Mouse (Mus musculus) gastrocnemius, adult 18-20 months (tissue): ENCODE measurements around the gene Grin1. TPM values are rescaled to one million over a fixed set of nuclear protein-coding genes. Genes with fewer than 3 reads are reported as not detected.

Experiments
- DNase-seq: peaks from one replicate; pipeline ENCODE4 v3.0.0; 2021; ENCODE audit warnings: low spot score
- total RNA-seq, 2 experiments: library from RNA; stranded (reverse); gene quantifications; 2 replicates each; pipeline ENCODE4 v1.2.3; 2021

The Grin1 gene
- total RNA-seq, 2 experiments from 2014 or later: not detected

DNA sequence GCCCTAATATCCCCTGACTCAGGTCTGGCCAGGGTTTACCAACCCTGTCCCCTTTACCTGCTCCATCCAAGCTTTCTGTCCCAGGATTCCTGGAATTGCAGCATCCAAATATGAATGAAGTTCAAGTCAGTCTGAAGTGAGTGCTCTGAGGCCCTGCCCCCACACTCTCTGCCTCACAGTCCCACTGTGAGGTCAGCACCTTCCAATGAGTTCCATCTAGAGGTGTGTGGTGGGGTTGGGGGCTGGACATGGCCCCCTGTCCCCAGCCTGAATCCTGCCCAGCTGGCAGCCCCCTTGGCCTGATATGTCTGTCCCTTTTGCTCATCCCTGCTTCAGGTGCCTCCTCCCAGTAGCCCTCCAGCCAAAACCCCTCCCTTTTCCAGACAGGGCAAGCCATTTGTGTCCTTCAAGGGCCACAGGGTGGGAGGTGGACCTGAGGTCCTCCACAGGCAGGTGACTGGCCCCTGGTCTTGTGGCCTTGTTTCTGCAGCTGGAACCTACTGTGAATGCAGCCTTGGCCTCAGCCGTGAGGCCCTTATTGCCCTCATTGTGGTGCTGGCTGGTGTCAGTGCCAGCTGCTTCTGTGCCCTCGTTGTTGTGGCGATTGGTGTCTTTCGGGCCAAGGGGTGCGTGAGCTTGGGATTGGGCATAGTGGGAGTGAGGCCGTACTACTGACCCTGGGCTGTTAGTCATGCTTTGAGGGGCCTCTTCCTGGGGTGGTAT is 30.9 kb downstream of the Grin1 start, which contains the start of gene Tmem210:
Gene Tmem210 (plus strand): TSS at position 219 of the 723 bp plus-strand sequence.
- no peak for DNase-seq

DNA sequence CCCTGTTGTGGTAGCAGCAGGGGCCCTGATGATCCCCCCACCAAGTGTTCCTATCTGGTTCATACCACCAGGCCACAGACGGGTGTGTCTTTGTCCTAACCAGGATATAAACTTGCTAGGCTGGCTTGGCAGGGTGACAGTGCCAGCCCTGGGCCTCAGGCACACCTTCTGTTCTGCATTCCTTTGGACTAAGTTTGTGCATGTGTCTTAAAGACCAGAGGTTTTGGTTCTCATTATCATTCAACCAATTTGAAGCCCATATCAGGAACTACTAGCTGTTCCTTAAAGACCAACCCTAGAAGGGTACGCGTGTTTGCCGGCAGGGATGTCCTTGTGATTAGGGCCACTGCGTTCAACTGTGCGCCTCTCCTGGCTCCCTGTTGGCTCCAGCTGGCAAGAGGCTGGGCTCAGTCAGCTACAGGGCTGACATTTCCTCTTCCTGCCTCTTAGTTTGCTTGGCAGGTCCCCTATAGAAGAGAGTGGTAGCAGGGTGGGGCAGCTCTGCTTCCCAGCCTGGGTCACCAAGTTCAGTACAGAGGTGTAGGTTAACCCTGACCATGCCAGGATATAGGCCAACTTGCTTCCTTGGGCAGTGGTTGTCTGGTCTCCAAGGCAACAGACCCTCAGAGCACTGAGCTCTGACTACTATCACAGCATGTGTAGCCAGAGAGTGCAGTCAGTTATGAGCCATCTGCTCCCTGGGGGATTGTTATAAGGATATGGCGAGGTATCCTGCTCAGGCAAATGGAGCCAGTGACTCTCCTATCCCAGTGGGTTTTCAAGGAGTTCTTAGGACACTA is 31.9 kb downstream of the Grin1 start:
- no peak for DNase-seq

DNA sequence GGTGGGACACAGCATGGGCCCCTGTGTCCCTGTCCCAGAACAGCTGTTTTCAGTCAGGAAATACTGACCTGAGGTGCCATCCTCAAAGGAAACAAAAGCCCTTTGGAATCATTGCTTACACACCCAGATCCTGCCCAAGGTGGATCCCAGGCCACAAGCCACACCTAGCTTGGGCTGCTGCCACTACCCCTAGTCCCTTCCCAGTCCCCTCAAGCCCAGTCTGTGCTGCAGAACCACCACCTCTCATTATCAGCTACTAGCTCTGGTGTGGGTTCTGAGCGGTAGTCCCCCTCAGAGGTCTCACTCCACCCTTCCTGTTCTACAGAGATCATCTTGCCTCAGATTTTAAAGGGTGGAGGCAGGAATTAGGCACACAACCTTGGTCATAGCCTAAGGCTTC is 32.7 kb downstream of the Grin1 start:
- DNase-seq: no peak

- DNase-seq: no peak
Observed at GRCm38 (mm10) chr2:25285551-25285950, 33.4 kb downstream of the Grin1 start.

GRCm38 (mm10) chr2:25278928-25279882 is 39.8 kb downstream of the Grin1 start:
- DNase-seq: peak; percentile 75

DNA sequence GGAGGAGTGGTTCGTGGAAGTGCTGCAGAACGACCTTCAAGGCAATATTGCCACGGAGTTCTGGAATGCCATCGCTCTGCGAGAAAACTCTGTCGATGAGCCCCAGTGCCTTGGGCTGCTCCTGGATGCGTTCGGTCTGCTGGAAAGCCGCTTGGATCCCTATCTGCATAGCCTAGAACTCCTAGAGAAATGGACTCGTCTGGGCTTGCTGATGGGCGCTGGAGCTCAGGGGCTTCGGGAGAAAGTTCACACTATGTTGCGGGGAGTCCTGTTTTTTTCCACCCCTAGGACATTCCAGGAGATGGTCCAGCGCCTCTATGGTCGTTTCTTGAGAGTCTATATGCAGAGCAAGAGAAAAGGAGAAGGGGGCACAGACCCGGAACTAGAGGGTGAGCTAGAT is 46.0 kb downstream of the Grin1 start:
- DNase-seq: no peak

GRCm38 (mm10) chr2:25272515-25272914 is 46.5 kb downstream of the Grin1 start:
- no peak for DNase-seq

DNA sequence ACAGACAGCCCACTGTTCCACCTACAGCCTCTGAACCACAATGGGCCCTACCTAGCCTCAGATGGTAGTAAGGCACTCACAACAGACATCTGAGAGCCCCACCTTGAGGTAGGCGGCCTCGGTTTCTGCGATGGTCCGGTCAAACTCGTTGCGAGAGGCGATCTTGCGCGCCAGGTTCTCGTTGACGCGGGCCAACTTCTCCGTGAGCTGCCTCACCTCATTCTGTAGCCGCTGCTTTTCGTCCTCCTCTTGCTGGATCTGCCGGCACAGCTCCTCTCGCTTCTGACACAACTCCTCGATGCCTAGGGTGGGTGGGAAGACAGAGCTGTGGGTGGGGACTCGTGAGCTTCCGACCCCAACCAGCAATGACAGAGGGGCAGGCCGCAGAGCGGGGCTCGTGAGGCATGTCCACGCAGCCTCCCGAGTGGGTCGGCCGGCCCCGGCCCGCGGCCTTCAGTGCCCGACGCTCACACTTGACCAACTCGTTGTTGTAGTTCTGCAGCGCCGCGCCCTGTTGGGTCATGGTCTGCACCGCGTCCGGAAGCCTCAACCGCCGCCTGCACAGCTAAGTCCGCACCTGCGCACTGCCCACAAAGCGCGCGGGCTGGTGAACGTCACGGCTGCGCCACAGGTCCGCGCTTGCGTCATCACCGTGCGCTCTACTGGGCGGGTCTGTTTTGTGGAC is 47.0 kb downstream of the Grin1 start, which contains the start of the genes Ssna1 and Anapc2:
Gene Ssna1 (minus strand): TSS at position 612 of the 685 bp plus-strand sequence.
Gene Anapc2 (plus strand): TSS at position 652 of the 685 bp plus-strand sequence.
- DNase-seq: peak; percentile 97

DNA sequence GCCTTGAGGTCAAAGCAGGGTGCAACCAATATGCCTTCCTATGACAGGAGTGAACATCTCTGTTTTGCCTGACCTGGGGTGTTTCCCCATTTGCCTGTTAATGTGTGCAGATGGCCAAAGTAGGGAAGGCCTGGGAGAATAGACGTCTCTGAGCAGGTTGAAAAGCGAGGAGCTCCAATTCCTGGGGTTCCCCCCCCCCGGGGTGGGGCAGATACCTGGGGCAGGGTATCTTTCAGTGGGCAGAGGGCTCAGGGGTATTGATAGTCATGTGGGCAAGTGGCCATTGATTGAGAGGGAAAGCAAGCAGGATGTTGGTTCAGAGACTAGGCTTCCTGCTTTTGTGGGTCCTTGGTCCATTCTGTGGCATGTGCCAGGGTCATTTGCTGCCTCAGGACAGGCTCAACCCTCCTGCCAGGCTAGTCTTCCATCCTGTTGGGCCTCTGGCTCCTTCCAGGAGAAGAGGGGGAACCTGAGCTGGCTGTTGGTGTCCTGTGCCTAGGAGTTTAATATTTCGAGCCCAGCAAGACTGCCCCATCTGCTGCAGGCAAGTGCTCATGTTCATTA is 51.2 kb downstream of the Grin1 start:
- no peak for DNase-seq

GRCm38 (mm10) chr2:25267241-25267640 is 51.7 kb downstream of the Grin1 start:
- no peak for DNase-seq

GRCm38 (mm10) chr2:25266720-25267119 is 52.3 kb downstream of the Grin1 start:
- DNase-seq: no peak

DNA sequence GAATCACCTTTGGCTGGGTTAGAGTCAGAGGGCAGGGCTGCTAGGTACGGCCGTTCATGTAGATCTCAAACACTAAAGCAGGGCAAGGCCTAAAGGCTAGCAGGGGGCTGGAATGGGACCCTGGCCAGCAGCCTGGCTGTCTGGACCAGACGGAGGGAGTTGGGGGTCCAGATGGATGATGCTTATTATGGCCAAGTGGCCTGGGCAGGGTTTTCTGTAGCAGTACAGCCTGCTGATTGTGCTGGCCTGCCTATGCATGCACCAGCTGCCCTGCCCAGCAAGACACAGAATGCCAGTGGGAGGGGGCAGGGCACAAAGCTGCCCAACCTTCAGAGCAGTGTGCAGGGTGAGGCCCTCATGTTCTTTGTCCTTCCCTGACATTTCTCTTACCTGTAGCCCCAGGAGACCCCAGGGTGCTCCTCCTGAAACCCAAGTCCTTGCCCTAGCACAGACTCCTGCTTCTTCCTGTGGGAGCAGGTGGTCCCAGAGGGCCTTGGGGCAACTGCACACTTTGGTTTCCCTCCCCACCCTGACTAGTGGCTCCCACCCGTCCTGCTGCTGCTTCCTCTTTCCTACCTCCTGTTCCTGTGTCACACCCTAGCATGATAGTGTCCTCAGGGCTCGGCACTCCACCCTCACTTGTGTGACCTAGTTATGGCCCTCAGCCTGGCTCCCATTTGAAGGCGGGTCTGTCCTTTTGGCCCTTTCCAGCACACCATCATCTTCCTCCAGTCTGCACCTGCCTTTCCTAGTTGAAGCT is 52.9 kb downstream of the Grin1 start:
- no peak for DNase-seq

DNA sequence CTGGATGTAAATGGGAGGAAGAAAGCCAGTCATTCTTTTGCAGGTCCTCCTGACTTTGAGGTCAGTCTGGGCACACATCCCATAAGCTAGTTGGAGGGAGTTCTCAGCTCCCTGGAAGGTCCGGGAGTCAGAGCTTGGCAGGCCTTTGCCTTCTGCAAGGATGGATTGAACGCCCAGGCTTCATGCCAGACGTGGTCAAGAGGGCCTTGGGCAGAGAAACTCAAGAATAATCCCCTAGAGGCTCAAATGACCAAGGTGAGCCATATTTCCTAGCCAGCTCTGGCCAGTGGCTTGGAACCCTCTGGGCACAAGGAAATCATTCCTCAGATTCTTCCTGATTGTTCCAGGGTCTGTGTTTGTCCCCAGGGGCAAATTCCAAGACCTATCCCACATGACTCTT is 54.1 kb downstream of the Grin1 start:
- no peak for DNase-seq

DNA sequence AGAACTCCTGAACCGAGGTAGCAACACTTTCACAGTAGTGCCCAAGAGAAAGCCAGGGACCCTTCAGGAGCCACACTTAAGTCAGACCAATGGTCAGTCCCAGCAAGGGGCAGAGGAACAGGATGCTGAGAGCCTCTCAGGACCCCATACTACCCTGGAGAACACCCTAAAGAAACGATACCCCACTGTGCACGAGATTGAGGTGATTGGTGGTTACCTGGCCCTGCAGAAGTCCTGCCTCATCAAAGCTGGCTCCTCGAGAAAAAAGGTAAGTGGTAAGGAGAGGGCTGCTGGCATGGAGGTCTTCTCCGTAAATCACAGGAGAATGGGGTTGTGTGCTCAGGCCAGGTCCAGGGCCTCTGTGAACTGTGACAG is 54.7 kb downstream of the Grin1 start:
- DNase-seq: no peak

DNA sequence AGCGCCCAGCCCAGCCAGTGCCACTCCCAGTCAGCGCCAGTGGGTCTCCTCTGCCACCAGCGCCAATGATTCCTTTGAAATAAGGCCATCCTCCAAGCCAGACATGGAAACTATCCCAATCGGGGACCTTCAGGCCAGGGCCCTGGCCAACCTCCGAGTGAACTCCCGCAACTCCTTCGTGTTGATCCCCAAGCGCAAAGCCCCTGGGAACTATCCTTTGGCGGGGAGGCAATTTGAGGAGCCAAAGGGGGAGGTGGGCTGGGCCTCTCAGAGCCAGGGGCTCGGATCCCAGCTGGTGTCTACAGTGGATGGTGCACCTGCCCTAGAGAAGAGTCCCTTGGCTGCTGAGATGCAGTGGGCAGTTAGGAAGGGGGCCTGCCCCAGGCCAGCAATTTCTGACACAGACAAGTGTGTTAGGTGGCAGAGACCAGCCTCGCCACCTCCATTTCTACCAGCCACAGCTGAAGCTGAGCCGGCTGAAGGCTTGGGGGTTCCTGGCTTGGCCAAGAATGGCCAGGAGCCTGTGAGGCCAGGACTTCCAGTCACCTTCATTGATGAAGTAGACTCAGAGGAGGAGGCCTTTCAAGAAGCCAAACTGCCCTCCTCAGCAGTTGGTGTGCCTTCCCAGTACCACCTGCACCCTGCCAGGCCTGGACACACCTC is 55.2 kb downstream of the Grin1 start:
- no peak for DNase-seq

- DNase-seq: no peak
Observed at GRCm38 (mm10) chr2:25262795-25263622, 56.0 kb downstream of the Grin1 start.

DNA sequence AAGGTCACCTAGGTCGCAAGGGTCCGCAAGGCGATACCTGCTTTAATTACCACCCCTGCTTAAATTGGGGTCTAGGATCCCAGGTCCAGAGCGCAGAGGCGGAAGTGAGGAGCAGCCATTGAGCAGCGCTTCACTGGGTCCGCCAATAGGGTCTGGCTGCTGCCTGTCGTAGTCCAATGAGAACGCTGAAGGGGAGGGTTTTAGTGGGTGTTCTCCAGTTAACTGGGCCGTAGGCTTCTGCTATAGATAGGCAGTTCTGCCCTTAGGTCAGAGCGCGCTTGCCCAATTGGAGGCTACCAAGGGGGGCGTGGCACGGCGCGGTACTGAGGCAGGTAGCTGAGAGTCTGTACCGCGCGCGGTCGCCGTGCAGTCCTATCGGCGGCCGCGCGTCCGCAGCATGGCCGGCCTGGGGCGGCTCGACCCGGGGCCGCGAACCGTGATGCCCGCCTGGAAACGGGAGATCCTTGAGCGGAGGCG is 56.7 kb downstream of the Grin1 start, which contains the start of gene Tprn:
Gene Tprn (plus strand): TSS at position 328 of the 477 bp plus-strand sequence.
- DNase-seq: peak; percentile 97

GRCm38 (mm10) chr2:25261870-25262269 is 57.1 kb downstream of the Grin1 start:
- no peak for DNase-seq
